Mouse (Mus musculus) erythroblast, embryonic 14.5 days (primary cell): ENCODE measurements around the gene Esx1.

Experiments
- GATA1 ChIP-seq: IDR thresholded peaks from 2 replicates; pipeline ENCODE4 v1.6.1; 2012; ENCODE audit warnings: low read length, inconsistent platforms, mixed read lengths
- TAL1 ChIP-seq: IDR thresholded peaks from 3 replicates; pipeline ENCODE4 v1.6.1; 2012; ENCODE audit warnings: low read length, inconsistent platforms, mixed read lengths

DNA sequence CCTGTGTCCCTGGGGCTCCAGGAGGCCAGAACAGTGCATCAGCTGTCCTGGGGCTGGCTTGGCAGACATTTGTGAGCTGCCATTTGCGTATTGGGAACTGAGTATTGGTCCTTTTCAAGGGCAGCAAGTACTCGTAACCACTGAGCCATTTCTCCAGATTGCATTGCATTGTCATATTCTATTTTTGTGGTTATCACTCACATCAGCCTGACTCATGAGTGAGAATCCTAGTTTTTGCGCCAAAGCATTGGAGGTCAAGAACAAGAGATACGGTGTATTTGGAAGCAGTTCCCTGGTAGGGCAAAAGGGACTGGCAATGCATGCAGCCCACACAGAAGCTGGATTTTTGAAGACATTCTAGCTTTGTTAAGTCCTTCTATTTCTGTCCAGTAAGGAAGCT, 21.8 kb upstream of the Esx1 start:
- no peak for TF ChIP-seq TAL1
- TF ChIP-seq GATA1, result no peak
